Mouse (Mus musculus) cerebellum, postnatal 14 days (tissue): Measurements from ENCODE around the gene Asic2.
A peak's percentile ranks its signal among the peaks of the same experiment; 100 is the strongest.

Source experiments
- DNase-seq, 2 experiments: peaks; one replicate each; pipeline ENCODE4 v3.0.0; 2021; ENCODE audit warnings: mixed read lengths in 2 of 2

The Asic2 gene

GRCm38 (mm10) chr11:81714801-81715200, 253.5 kb downstream of the Asic2 start:
- DNase-seq: no peak

- peak; percentile 23 to 24 for DNase-seq
Observed at GRCm38 (mm10) chr11:81706996-81707395, 261.3 kb downstream of the Asic2 start.

- DNase-seq: peak; percentile 10 to 22
Observed at GRCm38 (mm10) chr11:81698008-81698407, 270.2 kb downstream of the Asic2 start.

- no peak for DNase-seq
Observed at GRCm38 (mm10) chr11:81695501-81695900, 272.8 kb downstream of the Asic2 start.

GRCm38 (mm10) chr11:81680511-81680910, 287.7 kb downstream of the Asic2 start:
- no peak for DNase-seq

- DNase-seq: peak in 1 of 2 experiments; percentile 32
Observed at GRCm38 (mm10) chr11:81671724-81672123, 296.5 kb downstream of the Asic2 start.

- DNase-seq: no peak
Observed at GRCm38 (mm10) chr11:81670436-81670835, 297.8 kb downstream of the Asic2 start.

- no peak for DNase-seq
Observed at GRCm38 (mm10) chr11:81658850-81659249, 309.4 kb downstream of the Asic2 start.

- DNase-seq: no peak
Observed at GRCm38 (mm10) chr11:81657121-81657520, 311.1 kb downstream of the Asic2 start.

- DNase-seq: no peak
Observed at GRCm38 (mm10) chr11:81647828-81648227, 320.4 kb downstream of the Asic2 start.

- no peak for DNase-seq
Observed at GRCm38 (mm10) chr11:81645549-81645948, 322.7 kb downstream of the Asic2 start.

GRCm38 (mm10) chr11:81636356-81636755, 331.9 kb downstream of the Asic2 start:
- DNase-seq: peak in 1 of 2 experiments; percentile 44

- DNase-seq: peak; percentile 80 to 81
Observed at GRCm38 (mm10) chr11:81634360-81635350, 333.6 kb downstream of the Asic2 start.

- no peak for DNase-seq
Observed at GRCm38 (mm10) chr11:81625199-81625598, 343.1 kb downstream of the Asic2 start.

- DNase-seq: no peak
Observed at GRCm38 (mm10) chr11:81620516-81620915, 347.7 kb downstream of the Asic2 start.

- DNase-seq: no peak
Observed at GRCm38 (mm10) chr11:81616437-81616836, 351.8 kb downstream of the Asic2 start.

- DNase-seq: no peak
Observed at GRCm38 (mm10) chr11:81613869-81614620, 354.2 kb downstream of the Asic2 start.

GRCm38 (mm10) chr11:81612798-81613540, 355.3 kb downstream of the Asic2 start:
- peak; percentile 95 for DNase-seq

- peak; percentile 55 to 59 for DNase-seq
Observed at GRCm38 (mm10) chr11:81611948-81612797, 356.1 kb downstream of the Asic2 start.

GRCm38 (mm10) chr11:81610506-81610905, 357.8 kb downstream of the Asic2 start:
- DNase-seq: no peak

- DNase-seq: no peak
Observed at GRCm38 (mm10) chr11:81602971-81603370, 365.3 kb downstream of the Asic2 start.

GRCm38 (mm10) chr11:81601736-81602135, 366.5 kb downstream of the Asic2 start:
- DNase-seq: no peak
